Mouse (Mus musculus): ENCODE data around the gene Tmem35b. TPM values are rescaled to one million over a fixed set of nuclear protein-coding genes. Genes with fewer than 3 reads are reported as not detected.

The Tmem35b gene
- polyA plus RNA-seq, 1 experiment from 2014 or later: 21.0 TPM

Other genes starting within 250 kb of the Tmem35b start
- 16.4 and 18.0 TPM in 2 replicates for gene Zmym4, start 155.6 kb upstream of the Tmem35b start, polyA plus RNA-seq (2015; fragmentation: Nextera tagmentation; extraction: Ambion mirVana)
- gene Sfpq, start 102.4 kb upstream of the Tmem35b start, polyA plus RNA-seq (2015; fragmentation: Nextera tagmentation; extraction: Ambion mirVana): 67.1 and 68.2 TPM in 2 replicates
- 19.1 and 19.3 TPM in 2 replicates for gene Zmym1, start 62.5 kb upstream of the Tmem35b start, polyA plus RNA-seq (2015; fragmentation: Nextera tagmentation; extraction: Ambion mirVana)
- 14.4 and 18.2 TPM in 2 replicates for gene Zmym6, start 46.3 kb upstream of the Tmem35b start, polyA plus RNA-seq (2015; fragmentation: Nextera tagmentation; extraction: Ambion mirVana)
- gene Dlgap3, start 45.5 kb downstream of the Tmem35b start, polyA plus RNA-seq (2015; fragmentation: Nextera tagmentation; extraction: Ambion mirVana): 0.38 and 0.41 TPM in 2 replicates
- gene Smim12, start 120.1 kb downstream of the Tmem35b start, polyA plus RNA-seq (2015; fragmentation: Nextera tagmentation; extraction: Ambion mirVana): 58.1 and 64.5 TPM in 2 replicates
- gene Gja4, start 190.3 kb downstream of the Tmem35b start, polyA plus RNA-seq (2015; fragmentation: Nextera tagmentation; extraction: Ambion mirVana): 41.2 and 43.5 TPM in 2 replicates
- gene Gjb3, start 207.2 kb downstream of the Tmem35b start, polyA plus RNA-seq (2015; fragmentation: Nextera tagmentation; extraction: Ambion mirVana): 2.0 and 2.2 TPM in 2 replicates
- gene Gjb4, start 230.4 kb downstream of the Tmem35b start, polyA plus RNA-seq (2015; fragmentation: Nextera tagmentation; extraction: Ambion mirVana): 0.20 TPM in 1 of 2 replicates, not detected in the other
- 0.59 and 0.79 TPM in 2 replicates for gene Gjb5, start 234.5 kb downstream of the Tmem35b start, polyA plus RNA-seq (2015; fragmentation: Nextera tagmentation; extraction: Ambion mirVana)